Mouse (Mus musculus): ENCODE measurements around the gene Tomm40l. TPM values are rescaled to one million over a fixed set of nuclear protein-coding genes. Genes with fewer than 3 reads are reported as not detected.

Gene Tomm40l
- total and polyA plus RNA-seq, 3 experiments, result 9.7 to 31.9 (median 26.4) TPM

DNA sequence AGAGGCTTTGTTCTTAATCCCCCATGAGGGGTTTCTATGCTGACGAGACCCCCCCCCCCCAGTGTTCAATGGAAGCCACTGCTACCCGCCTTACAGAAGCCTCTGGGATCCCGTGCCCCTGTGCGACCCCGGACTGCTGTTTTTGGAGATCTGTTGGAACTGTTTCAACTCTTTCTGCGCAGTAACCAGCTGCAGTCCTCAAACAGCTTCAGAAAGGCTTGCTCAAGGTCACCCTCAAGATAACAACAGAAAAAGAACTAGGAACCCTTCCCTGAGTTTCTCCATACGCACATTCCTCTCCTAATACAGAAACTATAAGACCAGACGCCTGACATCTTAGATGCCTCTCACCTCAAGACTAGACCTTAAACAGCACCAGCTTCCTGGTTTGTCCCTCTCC lies 33.3 kb downstream of the Tomm40l start:
- H3K4me1 ChIP-seq (ENCODE audit: insufficient read depth, low read depth, low read length), result no peaks in the 10 kb centered on the region
- no peaks in the 10 kb centered on the region for H3K9me3 ChIP-seq (replicated peaks)
- H3K27me3 ChIP-seq (ENCODE audit: insufficient read depth, low read length), result peaks cover 26% of the 10 kb centered on the region
- TF ChIP-seq GATA1 (IDR thresholded peaks at IDR 0.05; ENCODE audit: borderline replicate concordance, low read length) (no peak), TAL1 (conservative IDR thresholded peaks at IDR 0.05; ENCODE audit: low read depth, low read length) (no peak), CTCF (IDR thresholded peaks at IDR 0.05; ENCODE audit: low read depth, low read length) (no peak), POLR2AphosphoS5 (IDR thresholded peaks at IDR 0.05; ENCODE audit: insufficient replicate concordance, low read depth, low read length) (no peak), GATA2 (IDR thresholded peaks at IDR 0.05; ENCODE audit: borderline replicate concordance, low read depth, low read length) (no peak)
- DNase-seq (ENCODE audit: low spot score) (no peak), ATAC-seq (ENCODE audit: extremely low read depth, insufficient number of reproducible peaks, low FRiP score, poor library complexity, severe bottlenecking) (no peak)
- no peaks in the 10 kb centered on the region for H3K36me3 ChIP-seq (replicated peaks)
- H3K4me3 ChIP-seq (ENCODE audit: low read depth, low read length), result no peak overlapping the region

DNA sequence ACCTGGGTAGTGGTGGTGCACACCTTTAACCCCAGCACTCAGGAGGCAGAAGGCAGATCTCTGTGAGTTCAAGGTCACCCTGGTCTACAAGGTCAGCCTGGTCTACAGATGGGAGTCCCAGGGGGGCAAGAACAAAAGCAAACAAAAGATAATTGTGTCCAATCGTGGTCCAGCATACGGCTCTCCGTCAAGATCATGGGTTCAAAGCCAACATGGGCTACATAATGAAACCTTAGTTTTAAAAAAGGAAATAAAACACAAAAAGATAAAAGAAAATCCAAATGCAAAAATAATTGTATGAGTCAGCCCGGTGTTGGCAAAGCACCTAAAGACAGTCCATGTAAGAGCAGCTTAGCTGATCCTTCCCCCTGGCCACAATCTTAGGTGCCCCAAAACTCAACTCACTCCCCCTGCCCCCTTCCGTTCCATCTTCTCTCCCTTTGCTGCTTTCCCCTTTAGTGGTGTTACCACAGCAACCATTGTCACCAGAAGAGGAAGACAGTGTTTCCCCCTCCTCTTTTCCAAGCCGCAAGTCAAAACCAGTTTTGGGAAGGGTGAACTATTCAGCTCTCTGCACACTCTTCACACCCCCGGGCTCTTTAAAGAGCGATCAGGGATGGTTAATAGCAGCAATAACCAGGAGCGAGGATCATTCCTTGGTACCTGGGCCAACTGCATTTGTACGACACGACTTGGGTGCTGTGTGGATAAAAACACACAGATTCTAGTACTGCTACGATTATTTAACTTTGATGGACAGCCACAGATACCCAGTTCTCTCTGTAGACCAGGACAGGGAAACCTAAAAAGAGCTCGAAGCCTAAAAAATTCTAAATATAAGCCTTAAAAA lies 34.2 kb downstream of the Tomm40l start:
- no peaks in the 10 kb centered on the region for H3K9me3 ChIP-seq (replicated peaks)
- DNase-seq (ENCODE audit: low spot score) (no peak), ATAC-seq (ENCODE audit: extremely low read depth, insufficient number of reproducible peaks, low FRiP score, poor library complexity, severe bottlenecking) (no peak)
- H3K27me3 ChIP-seq (ENCODE audit: insufficient read depth, low read length), result peaks cover 23% of the 10 kb centered on the region
- H3K4me3 ChIP-seq (ENCODE audit: low read depth, low read length), result no peak overlapping the region
- no peak for TF ChIP-seq TAL1 (conservative IDR thresholded peaks at IDR 0.05; ENCODE audit: low read depth, low read length)
- no peak for TF ChIP-seq GATA2 (IDR thresholded peaks at IDR 0.05; ENCODE audit: borderline replicate concordance, low read depth, low read length)
- TF ChIP-seq POLR2AphosphoS5 (IDR thresholded peaks at IDR 0.05; ENCODE audit: insufficient replicate concordance, low read depth, low read length), result no peak
- TF ChIP-seq GATA1 (IDR thresholded peaks at IDR 0.05; ENCODE audit: borderline replicate concordance, low read length), result no peak
- TF ChIP-seq CTCF (IDR thresholded peaks at IDR 0.05; ENCODE audit: low read depth, low read length), result no peak
- H3K36me3 ChIP-seq (replicated peaks), result no peaks in the 10 kb centered on the region
- H3K4me1 ChIP-seq (ENCODE audit: insufficient read depth, low read depth, low read length), result no peaks in the 10 kb centered on the region

DNA sequence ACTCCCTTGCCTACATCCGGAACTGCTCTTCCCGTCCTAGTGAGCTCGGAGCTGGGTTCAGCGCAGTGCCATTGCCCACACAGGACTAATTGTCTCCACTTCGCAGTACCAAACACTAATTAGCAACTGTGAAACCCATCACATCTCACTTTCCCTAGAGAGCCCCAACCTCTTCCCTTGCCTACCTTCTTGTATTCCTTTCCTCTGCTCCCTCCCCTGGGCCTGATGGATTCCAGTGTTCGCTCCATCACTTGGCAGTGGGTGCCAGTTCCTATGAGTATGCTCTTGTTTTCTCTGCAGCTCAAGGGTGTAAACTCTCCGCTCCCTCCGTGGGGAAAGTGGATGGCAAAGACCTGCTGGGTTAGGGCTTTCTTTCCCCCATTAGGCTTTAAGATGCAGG lies 36.7 kb downstream of the Tomm40l start:
- ATAC-seq (ENCODE audit: extremely low read depth, insufficient number of reproducible peaks, low FRiP score, poor library complexity, severe bottlenecking), result no peak
- H3K4me3 ChIP-seq (ENCODE audit: low read depth, low read length), result no peak overlapping the region
- H3K4me1 ChIP-seq (ENCODE audit: insufficient read depth, low read depth, low read length), result no peaks in the 10 kb centered on the region

DNA sequence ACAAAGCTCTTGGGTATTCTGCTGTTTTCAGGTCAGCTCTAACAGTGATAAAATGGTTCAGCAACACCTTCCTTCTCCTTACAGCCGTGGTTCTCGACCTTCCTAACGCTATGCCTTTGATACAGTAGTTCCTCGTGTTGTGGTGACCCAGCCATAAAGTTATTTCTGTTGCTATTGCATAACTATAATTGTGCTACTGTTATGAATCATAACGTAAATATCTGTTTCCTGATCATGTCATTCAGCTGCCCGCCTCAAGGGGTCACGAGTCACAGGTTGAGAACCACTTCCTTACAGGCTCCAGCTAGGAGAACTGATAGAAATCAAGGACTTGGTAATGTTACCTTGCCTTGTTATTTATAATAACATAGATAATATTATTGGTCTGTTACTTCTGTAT lies 38.0 kb downstream of the Tomm40l start:
- Histone ChIP-seq H3K36me3 (replicated peaks) (no peaks in the 10 kb centered on the region), H3K9me3 (replicated peaks) (no peaks in the 10 kb centered on the region), H3K4me1 (ENCODE audit: insufficient read depth, low read depth, low read length) (no peaks in the 10 kb centered on the region), H3K27me3 (ENCODE audit: insufficient read depth, low read length) (peaks cover 17% of the 10 kb centered on the region; the same call in 1 of the 2 replicates), H3K4me3 (ENCODE audit: low read depth, low read length) (no peak overlapping the region)
- DNase-seq (ENCODE audit: low spot score) (no peak), ATAC-seq (ENCODE audit: extremely low read depth, insufficient number of reproducible peaks, low FRiP score, poor library complexity, severe bottlenecking) (no peak)
- TF ChIP-seq TAL1 (conservative IDR thresholded peaks at IDR 0.05; ENCODE audit: low read depth, low read length) (no peak), GATA1 (IDR thresholded peaks at IDR 0.05; ENCODE audit: borderline replicate concordance, low read length) (no peak), GATA2 (IDR thresholded peaks at IDR 0.05; ENCODE audit: borderline replicate concordance, low read depth, low read length) (no peak), CTCF (IDR thresholded peaks at IDR 0.05; ENCODE audit: low read depth, low read length) (no peak), POLR2AphosphoS5 (IDR thresholded peaks at IDR 0.05; ENCODE audit: insufficient replicate concordance, low read depth, low read length) (no peak)

More for the DNA sequence above, 36.7 kb downstream of the Tomm40l start:
- Histone ChIP-seq H3K36me3 (replicated peaks) (no peaks in the 10 kb centered on the region), H3K9me3 (replicated peaks) (no peaks in the 10 kb centered on the region), H3K27me3 (ENCODE audit: insufficient read depth, low read length) (peaks cover 19% of the 10 kb centered on the region)
- no peak for DNase-seq (ENCODE audit: low spot score)
- TF ChIP-seq TAL1 (conservative IDR thresholded peaks at IDR 0.05; ENCODE audit: low read depth, low read length) (no peak), GATA1 (IDR thresholded peaks at IDR 0.05; ENCODE audit: borderline replicate concordance, low read length) (no peak), GATA2 (IDR thresholded peaks at IDR 0.05; ENCODE audit: borderline replicate concordance, low read depth, low read length) (no peak), POLR2AphosphoS5 (IDR thresholded peaks at IDR 0.05; ENCODE audit: insufficient replicate concordance, low read depth, low read length) (no peak), CTCF (IDR thresholded peaks at IDR 0.05; ENCODE audit: low read depth, low read length) (no peak)

DNA sequence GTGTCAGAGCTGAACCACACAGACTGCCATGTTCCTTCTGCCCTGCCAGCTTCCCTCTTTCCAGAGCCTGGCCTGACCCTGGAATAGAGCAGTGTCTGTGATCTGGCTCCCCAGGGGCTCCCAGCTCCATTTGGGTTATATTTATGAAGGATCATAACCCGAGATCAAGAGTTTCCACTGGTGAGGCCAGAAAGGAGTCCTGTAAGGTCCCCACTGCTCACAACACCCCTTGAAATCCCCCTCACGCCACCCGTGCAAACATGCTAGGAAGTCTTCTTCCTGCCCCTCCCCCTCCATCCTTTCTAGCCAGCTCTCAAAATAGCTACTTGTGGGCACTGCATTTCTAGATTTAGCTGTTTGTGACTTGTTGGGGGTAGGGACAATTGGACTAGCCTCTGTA lies 38.7 kb downstream of the Tomm40l start:
- Histone ChIP-seq H3K36me3 (replicated peaks) (no peaks in the 10 kb centered on the region), H3K4me3 (ENCODE audit: low read depth, low read length) (no peak overlapping the region), H3K27me3 (ENCODE audit: insufficient read depth, low read length) (peaks cover 17% of the 10 kb centered on the region; the same call in 1 of the 2 replicates), H3K9me3 (replicated peaks) (no peaks in the 10 kb centered on the region), H3K4me1 (ENCODE audit: insufficient read depth, low read depth, low read length) (no peaks in the 10 kb centered on the region)
- TF ChIP-seq POLR2AphosphoS5 (IDR thresholded peaks at IDR 0.05; ENCODE audit: insufficient replicate concordance, low read depth, low read length), result no peak
- no peak for TF ChIP-seq CTCF (IDR thresholded peaks at IDR 0.05; ENCODE audit: low read depth, low read length)
- no peak for TF ChIP-seq TAL1 (conservative IDR thresholded peaks at IDR 0.05; ENCODE audit: low read depth, low read length)
- TF ChIP-seq GATA2 (IDR thresholded peaks at IDR 0.05; ENCODE audit: borderline replicate concordance, low read depth, low read length), result no peak
- no peak for TF ChIP-seq GATA1 (IDR thresholded peaks at IDR 0.05; ENCODE audit: borderline replicate concordance, low read length)
- no peak for DNase-seq (ENCODE audit: low spot score)
- ATAC-seq (ENCODE audit: extremely low read depth, insufficient number of reproducible peaks, low FRiP score, poor library complexity, severe bottlenecking), result no peak

DNA sequence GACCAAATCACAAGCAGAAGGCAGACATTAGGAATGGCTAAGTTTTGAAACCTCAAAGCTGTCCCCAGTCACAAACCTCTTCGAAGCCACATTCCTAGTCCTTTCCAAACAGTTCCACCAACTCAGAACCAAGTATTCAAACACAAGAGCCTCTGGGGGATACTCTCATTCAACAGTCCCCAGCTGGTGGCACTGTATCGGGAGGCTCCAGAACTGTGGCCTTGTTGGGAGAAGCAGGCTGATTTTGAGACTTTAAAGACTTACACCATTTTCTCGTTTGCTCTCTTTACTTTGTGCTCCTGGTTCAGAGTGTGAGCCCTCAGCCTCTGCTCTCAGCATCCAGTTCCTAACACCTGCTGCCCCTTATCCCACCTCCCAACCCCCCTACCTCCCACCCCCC lies 39.3 kb downstream of the Tomm40l start:
- H3K4me1 ChIP-seq (ENCODE audit: insufficient read depth, low read depth, low read length), result no peaks in the 10 kb centered on the region
- peaks cover 18% of the 10 kb centered on the region; the same call in 1 of the 2 replicates for H3K27me3 ChIP-seq (ENCODE audit: insufficient read depth, low read length)
- H3K9me3 ChIP-seq (replicated peaks), result no peaks in the 10 kb centered on the region
- no peak for ATAC-seq (ENCODE audit: extremely low read depth, insufficient number of reproducible peaks, low FRiP score, poor library complexity, severe bottlenecking)
- no peaks in the 10 kb centered on the region for H3K36me3 ChIP-seq (replicated peaks)
- TF ChIP-seq CTCF (IDR thresholded peaks at IDR 0.05; ENCODE audit: low read depth, low read length) (no peak), POLR2AphosphoS5 (IDR thresholded peaks at IDR 0.05; ENCODE audit: insufficient replicate concordance, low read depth, low read length) (no peak), GATA1 (IDR thresholded peaks at IDR 0.05; ENCODE audit: borderline replicate concordance, low read length) (no peak), TAL1 (conservative IDR thresholded peaks at IDR 0.05; ENCODE audit: low read depth, low read length) (no peak), GATA2 (IDR thresholded peaks at IDR 0.05; ENCODE audit: borderline replicate concordance, low read depth, low read length) (no peak)
- no peak overlapping the region for H3K4me3 ChIP-seq (ENCODE audit: low read depth, low read length)
- no peak for DNase-seq (ENCODE audit: low spot score)
